Mouse (Mus musculus) cerebellum, adult 2 months (tissue): ENCODE measurements around the gene Crtac1.

ENCODE experiments used
- CTCF ChIP-seq: fragments of 200-500 bp; IDR thresholded peaks from 2 replicates; pipeline ENCODE4 v1.5.1; 2011; ENCODE audit warnings: low read depth, mild to moderate bottlenecking, control low read depth, low read length, moderate library complexity, borderline replicate concordance; ENCODE audit not compliant: insufficient read depth
- POLR2A ChIP-seq: fragments of 200-500 bp; IDR thresholded peaks from 2 replicates; pipeline ENCODE4 v1.6.1; 2011; ENCODE audit warnings: low read length, control low read depth, borderline replicate concordance; ENCODE audit not compliant: insufficient read depth

DNA sequence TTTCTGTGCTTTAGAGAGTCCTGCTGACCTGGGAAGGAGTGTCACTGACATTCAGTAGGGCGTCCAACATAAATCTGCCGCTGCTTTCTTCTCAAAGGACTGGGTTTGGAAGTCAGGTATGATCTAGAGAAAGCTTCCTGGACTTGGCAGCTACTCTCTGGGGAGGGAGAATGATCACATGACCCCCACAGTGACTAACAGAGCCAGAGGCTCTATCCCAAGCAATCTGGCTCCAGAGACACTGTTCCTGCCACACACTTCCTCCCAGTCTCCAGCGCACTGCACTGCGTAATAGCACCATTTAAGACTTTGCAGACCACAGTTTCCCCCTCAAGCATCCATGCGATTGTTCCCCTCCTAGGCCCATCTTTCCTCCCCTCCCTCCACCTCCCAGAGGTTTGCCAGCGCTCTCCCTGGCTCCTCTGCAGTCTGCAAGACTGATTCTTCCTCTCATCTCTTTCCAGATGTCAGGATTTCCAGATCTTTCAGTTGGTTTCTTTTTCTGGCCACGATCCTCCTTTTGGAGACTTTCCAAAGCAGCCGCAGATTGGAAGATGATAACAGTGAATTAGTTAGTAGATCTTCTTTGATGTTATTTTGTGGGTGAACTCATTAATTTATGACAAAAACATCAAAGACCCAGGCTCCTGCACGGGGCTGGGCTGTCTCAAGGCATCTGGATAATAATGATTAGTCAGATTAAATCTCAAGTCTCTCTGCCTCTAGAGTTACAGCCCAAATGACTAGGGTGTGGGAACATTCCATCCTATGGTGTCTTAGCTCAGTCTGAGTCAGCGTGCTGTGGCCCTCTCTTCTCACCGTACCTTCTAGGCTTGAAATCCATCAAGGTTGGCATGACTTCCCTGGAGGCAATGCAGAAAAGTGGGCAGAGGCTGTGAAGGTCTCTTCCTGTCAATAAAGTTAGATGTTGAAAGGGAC, 181.3 kb downstream of the Crtac1 start:
- no peak for TF ChIP-seq CTCF
- no peak for TF ChIP-seq POLR2A
